ENCODE assay signal across 8 mouse cellular contexts in genomic region chr4:111686951-111687350, GRCm38 (mm10). TPM values are rescaled to one million over a fixed set of nuclear protein-coding genes. Genes with fewer than 3 reads are reported as not detected.
DNase-seq lines count a peak whose midpoint lies in the region; ATAC-seq and TF ChIP-seq lines count a peak whose summit lies in the region.

No protein-coding gene starts in this region.

- DNase-seq in gastrocnemius, adult 18-20 months (ENCODE audit: low spot score): peak; percentile 36
- DNase-seq in gastrocnemius, postnatal 36 days: no peak
- peak; percentile 42 for DNase-seq in adrenal gland, postnatal 25 days
- DNase-seq in forebrain, embryonic 10.5 days (ENCODE audit: extremely low spot score, low spot score): peak; percentile 48
- peak; percentile 68 for DNase-seq in limb, embryonic 10.5 days (ENCODE audit: low spot score)
- DNase-seq in midbrain, embryonic 10.5 days (ENCODE audit: low spot score): peak; percentile 62

- peak; percentile 67 for ATAC-seq in hindbrain, embryonic 13.5 days (ENCODE audit: low FRiP score)

- intact Hi-C loops in gastrocnemius, postnatal 36 days (cut with DNase I): no loop called here

- no peaks in the 10 kb centered on the region for H3K36me3 ChIP-seq in forebrain, embryonic 10.5 days (replicated peaks)
- no peaks in the 10 kb centered on the region for H3K36me3 ChIP-seq in hindbrain, embryonic 13.5 days
- no peaks in the 10 kb centered on the region for H3K36me3 ChIP-seq in limb, embryonic 10.5 days
- no peaks in the 10 kb centered on the region for H3K36me3 ChIP-seq in midbrain, embryonic 10.5 days
- H3K36me3 ChIP-seq in small intestine, adult 2 months (ENCODE audit: control insufficient read depth, insufficient read depth, low read length): no peaks in the 10 kb centered on the region

- TF ChIP-seq CTCF in small intestine, adult 2 months (IDR thresholded peaks at IDR 0.05; ENCODE audit: extremely low read depth, insufficient read length, insufficient replicate concordance, low read depth, low read length): peak; percentile 83; the same call in 1 of the 2 replicates

- peak overlapping the region; percentile 60; the same call in 1 of the 2 replicates for H3K27ac ChIP-seq in forebrain, embryonic 10.5 days
- H3K27ac ChIP-seq in hindbrain, embryonic 13.5 days: no peak overlapping the region
- H3K27ac ChIP-seq in limb, embryonic 10.5 days: 0 out of 2 replicates have a peak overlapping the region, but pooled peaks have one; percentile 37
- no peak overlapping the region for H3K27ac ChIP-seq in midbrain, embryonic 10.5 days (replicated peaks)
- no peak overlapping the region for H3K27ac ChIP-seq in small intestine, adult 2 months (ENCODE audit: insufficient read depth, low read depth, low read length)

- no peaks in the 10 kb centered on the region for H3K9me3 ChIP-seq in forebrain, embryonic 10.5 days
- no peaks in the 10 kb centered on the region for H3K9me3 ChIP-seq in hindbrain, embryonic 13.5 days
- no peaks in the 10 kb centered on the region for H3K9me3 ChIP-seq in limb, embryonic 10.5 days (replicated peaks)
- H3K9me3 ChIP-seq in midbrain, embryonic 10.5 days (replicated peaks): no peaks in the 10 kb centered on the region

- H3K4me3 ChIP-seq in forebrain, embryonic 10.5 days: peak overlapping the region; percentile 33
- no peak overlapping the region for H3K4me3 ChIP-seq in hindbrain, embryonic 13.5 days
- peak overlapping the region; percentile 26 for H3K4me3 ChIP-seq in limb, embryonic 10.5 days
- peak overlapping the region; percentile 31 for H3K4me3 ChIP-seq in midbrain, embryonic 10.5 days
- H3K4me3 ChIP-seq in small intestine, adult 2 months (ENCODE audit: low read depth, low read length): no peak overlapping the region

- peaks cover 20% of the 10 kb centered on the region for H3K4me1 ChIP-seq in forebrain, embryonic 10.5 days
- H3K4me1 ChIP-seq in hindbrain, embryonic 13.5 days (replicated peaks): peaks cover 21% of the 10 kb centered on the region
- peaks cover 10% of the 10 kb centered on the region for H3K4me1 ChIP-seq in limb, embryonic 10.5 days
- H3K4me1 ChIP-seq in midbrain, embryonic 10.5 days: peaks cover 4% of the 10 kb centered on the region; the same call in 1 of the 2 replicates
- H3K4me1 ChIP-seq in small intestine, adult 2 months (ENCODE audit: control insufficient read depth, insufficient read depth, insufficient read length, low read length): no peaks in the 10 kb centered on the region

- H3K9ac ChIP-seq in hindbrain, embryonic 13.5 days: no peak overlapping the region

- H3K27me3 ChIP-seq in forebrain, embryonic 10.5 days (ENCODE audit: poor library complexity, severe bottlenecking): no peaks in the 10 kb centered on the region; the same call in 1 of the 2 replicates
- 0 out of 2 replicates have a peak, but pooled peaks cover 3% of the 10 kb centered on the region for H3K27me3 ChIP-seq in hindbrain, embryonic 13.5 days
- H3K27me3 ChIP-seq in limb, embryonic 10.5 days (ENCODE audit: low read depth, poor library complexity, severe bottlenecking): no peaks in the 10 kb centered on the region
- H3K27me3 ChIP-seq in midbrain, embryonic 10.5 days (ENCODE audit: low read depth, poor library complexity, severe bottlenecking): no peaks in the 10 kb centered on the region
- H3K27me3 ChIP-seq in small intestine, adult 2 months (ENCODE audit: control insufficient read depth, insufficient read depth, low read length): no peaks in the 10 kb centered on the region

- TF ChIP-seq POLR2A in small intestine, adult 2 months (IDR thresholded peaks at IDR 0.05; ENCODE audit: low read depth, low read length): no peak

- WGBS in forebrain, embryonic 10.5 days: 8% methylated on average over 9 of the region's 9 CpGs
- WGBS in hindbrain, embryonic 13.5 days: 10% methylated on average over 9 of the region's 9 CpGs
- WGBS in limb, embryonic 10.5 days: 9% methylated on average over 9 of the region's 9 CpGs
- WGBS in midbrain, embryonic 10.5 days: 7% methylated on average over 9 of the region's 9 CpGs
- WGBS in small intestine, adult 2 months: 9% methylated on average over 9 of the region's 9 CpGs

- 0 out of 2 replicates have a peak overlapping the region, but pooled peaks have one; percentile 26 for H3K4me2 ChIP-seq in hindbrain, embryonic 13.5 days

RNA-seq across cellular contexts. Expression of gene Spata6, which starts 32.8 kb away (rescaled TPM):
- 1 to 10 TPM; 2.5 to 3.5 TPM for total RNA-seq in gastrocnemius, adult 18-20 months (2021)
- 1 to 10 TPM; 3.8 to 5.0 TPM for total RNA-seq in gastrocnemius, postnatal 36 days (2021)
- 12.6 and 14.9 TPM in 2 replicates for total RNA-seq in adrenal gland, postnatal 25 days (2021)
- 30.7 and 34.8 TPM in 2 replicates for polyA plus RNA-seq in forebrain, embryonic 10.5 days (2016; fragmentation: Nextera tagmentation; extraction: Ambion mirVana)
- 16.8 and 20.6 TPM in 2 replicates for polyA plus RNA-seq in hindbrain, embryonic 13.5 days (2015; fragmentation: Nextera tagmentation; extraction: Ambion mirVana)
- polyA plus RNA-seq in limb, embryonic 10.5 days (2016; fragmentation: Nextera tagmentation; extraction: Ambion mirVana): 28.9 and 36.7 TPM in 2 replicates
- 33.1 and 33.7 TPM in 2 replicates for polyA plus RNA-seq in midbrain, embryonic 10.5 days (2016; fragmentation: Nextera tagmentation; extraction: Ambion mirVana)
- 5.8 and 6.1 TPM in 2 replicates for polyA plus RNA-seq in small intestine, adult 2 months (2012; rRNA removed)

Comparison
In these comparisons a context has a peak if more than half of its experiments do, and no peak if none do; other contexts are left out.
1. DNase-seq: peak in gastrocnemius, adult 18-20 months (single experiment), adrenal gland, postnatal 25 days (single experiment), forebrain, embryonic 10.5 days (single experiment), limb, embryonic 10.5 days (single experiment) and midbrain, embryonic 10.5 days (single experiment); none in gastrocnemius, postnatal 36 days (0 of 2).
2. H3K27ac ChIP-seq: peak in forebrain, embryonic 10.5 days (single experiment) and limb, embryonic 10.5 days (single experiment); none in hindbrain, embryonic 13.5 days (single experiment), midbrain, embryonic 10.5 days (single experiment) and small intestine, adult 2 months (single experiment).
3. H3K4me3 ChIP-seq: peak in forebrain, embryonic 10.5 days (single experiment), limb, embryonic 10.5 days (single experiment) and midbrain, embryonic 10.5 days (single experiment); none in hindbrain, embryonic 13.5 days (single experiment) and small intestine, adult 2 months (single experiment).